Mouse (Mus musculus) right cerebral cortex, adult 2 months (tissue): Measurements from ENCODE around the gene Jmjd1c.

Experiments
- DNase-seq, 2 experiments: peaks; one replicate each; pipeline ENCODE4 v3.0.0; 2021 to 2022; ENCODE audit warnings: low spot score in 2 of 2

Gene Jmjd1c

GRCm38 (mm10) chr10:67192366-67192765 is 96.4 kb downstream of the Jmjd1c start:
- DNase-seq: no peak

- DNase-seq: no peak
Observed at GRCm38 (mm10) chr10:67193003-67193652, 97.2 kb downstream of the Jmjd1c start.

DNA sequence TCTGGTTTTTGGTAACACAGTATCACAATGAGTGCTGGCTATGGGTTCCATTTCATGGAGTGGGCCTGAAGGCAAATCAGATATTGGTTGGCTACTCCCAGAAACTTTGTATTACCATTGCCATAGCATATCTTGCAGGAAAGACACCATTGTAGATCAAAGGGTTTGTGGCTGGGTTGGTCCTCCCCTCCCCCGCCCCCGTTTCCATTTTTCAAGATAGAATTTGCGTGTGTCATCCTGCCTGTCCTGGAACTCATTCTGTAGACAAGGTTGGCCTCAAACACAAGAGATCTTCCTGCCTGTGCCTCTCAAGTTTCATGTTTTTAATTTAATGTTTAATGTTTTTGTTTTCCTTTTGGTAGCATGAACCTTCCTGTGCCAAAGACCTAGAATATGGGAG is 98.1 kb downstream of the Jmjd1c start:
- DNase-seq: no peak

- no peak for DNase-seq
Observed at GRCm38 (mm10) chr10:67195671-67196070, 99.7 kb downstream of the Jmjd1c start.

- no peak for DNase-seq
Observed at GRCm38 (mm10) chr10:67197186-67197585, 101.3 kb downstream of the Jmjd1c start.

DNA sequence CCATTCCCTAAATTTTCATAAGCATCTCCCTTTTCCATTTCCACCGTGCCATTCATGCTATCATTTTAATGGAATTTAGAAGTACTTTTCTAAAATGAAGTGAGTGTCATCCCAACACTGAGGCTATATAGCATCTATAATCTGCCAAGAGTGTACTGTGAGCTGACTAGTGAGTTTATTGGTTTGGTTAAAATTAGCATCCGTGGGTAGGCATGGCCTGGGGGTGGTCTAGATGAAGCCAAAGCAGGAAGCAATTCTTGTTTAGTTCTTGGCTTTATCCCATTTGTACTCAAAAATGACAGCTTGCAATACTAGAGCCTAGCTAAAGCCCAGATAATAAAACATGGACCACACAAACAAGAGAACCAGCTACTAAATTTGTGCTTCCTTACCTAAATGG is 101.9 kb downstream of the Jmjd1c start:
- no peak for DNase-seq

DNA sequence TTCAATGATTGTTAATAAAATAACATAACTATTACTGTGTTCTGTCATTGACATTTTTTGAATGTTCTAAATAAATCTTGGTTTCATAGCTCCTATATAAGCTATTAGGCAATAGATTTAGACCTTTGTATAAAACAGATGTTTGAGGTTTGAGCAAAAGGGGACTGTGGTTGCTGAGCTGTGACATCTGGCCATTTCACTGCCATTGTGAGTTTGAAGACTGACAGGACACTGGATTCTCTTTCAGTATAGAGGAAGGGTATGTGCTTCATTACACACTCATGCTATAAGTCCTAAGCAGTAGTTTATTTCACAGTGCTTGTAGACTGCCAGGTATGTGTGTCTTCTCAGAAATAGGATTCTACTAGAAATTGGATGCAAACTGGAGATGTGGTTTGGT is 105.8 kb downstream of the Jmjd1c start:
- no peak for DNase-seq

DNA sequence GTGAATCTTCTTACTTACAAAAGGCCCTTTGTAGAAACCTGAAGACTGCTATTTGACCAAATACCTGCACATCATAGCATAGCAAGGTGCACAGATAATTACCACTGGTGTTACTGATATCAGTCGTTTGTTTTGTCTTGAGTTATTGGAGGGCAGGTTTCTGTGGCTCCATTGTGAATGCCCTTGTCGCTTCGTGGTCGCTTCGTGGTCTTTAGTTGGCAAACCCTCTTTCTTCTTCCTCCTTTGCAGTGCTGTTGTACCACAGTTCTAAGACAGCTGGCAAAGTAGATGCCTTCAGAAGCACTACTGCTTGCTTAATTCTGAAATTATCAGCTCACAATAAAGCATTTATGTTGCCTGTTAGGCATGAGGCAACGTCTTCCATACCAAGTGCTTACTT is 106.5 kb downstream of the Jmjd1c start:
- DNase-seq: no peak

- DNase-seq: no peak
Observed at GRCm38 (mm10) chr10:67204652-67205407, 108.9 kb downstream of the Jmjd1c start.

DNA sequence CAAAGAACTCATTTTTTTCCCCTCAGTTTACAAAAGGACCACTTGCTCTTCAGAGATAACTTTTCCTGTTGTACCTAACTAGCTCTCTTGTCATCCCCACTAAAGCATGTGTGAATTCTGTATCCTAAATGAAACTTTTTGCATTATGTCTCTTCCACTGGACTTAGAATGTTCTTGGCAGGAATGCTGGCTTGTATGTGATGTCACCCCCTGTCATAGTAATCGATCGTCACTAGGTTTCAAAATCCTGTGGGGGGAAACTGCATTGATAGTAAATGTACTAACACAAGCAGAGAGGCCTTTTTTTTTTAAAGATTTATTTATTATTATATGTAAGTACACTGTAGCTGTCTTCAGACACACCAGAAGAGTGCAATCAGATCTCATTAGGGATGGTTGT is 112.0 kb downstream of the Jmjd1c start:
- DNase-seq: no peak

DNA sequence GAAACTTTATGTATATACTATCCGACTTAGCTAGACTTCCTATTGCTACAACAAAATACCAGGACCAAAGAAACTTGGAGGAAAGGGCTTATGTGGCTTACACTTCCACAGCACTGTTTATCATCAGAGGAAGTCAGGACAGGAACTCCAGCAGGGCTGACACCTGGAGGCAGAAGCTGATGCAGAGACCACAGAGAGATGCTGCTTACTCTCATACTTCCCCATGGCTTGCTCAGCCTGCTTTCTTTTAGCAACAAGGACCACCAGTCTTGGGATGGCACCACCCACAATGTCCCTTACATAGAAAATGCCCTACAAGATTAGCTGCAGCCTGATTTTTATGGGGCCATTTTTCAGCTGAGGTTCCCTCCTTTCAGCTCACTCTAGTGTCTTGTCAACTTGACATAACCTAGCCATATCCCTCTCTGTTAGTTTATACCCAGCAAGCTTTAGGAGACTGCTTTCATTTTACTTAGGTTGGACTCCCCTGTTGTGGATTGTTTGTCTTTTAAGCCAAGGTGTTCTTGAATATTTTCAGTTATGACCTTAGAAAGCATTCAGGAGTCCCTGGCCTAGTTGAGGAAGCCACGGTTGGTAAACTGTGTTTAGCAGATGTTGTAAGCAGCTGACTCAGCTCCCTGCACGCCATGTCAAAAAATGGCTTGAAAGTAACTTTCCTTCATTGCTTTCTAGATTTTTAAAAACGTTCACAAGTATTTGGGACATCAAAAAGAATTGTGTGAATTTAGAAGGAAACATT is 114.2 kb downstream of the Jmjd1c start:
- no peak for DNase-seq

DNA sequence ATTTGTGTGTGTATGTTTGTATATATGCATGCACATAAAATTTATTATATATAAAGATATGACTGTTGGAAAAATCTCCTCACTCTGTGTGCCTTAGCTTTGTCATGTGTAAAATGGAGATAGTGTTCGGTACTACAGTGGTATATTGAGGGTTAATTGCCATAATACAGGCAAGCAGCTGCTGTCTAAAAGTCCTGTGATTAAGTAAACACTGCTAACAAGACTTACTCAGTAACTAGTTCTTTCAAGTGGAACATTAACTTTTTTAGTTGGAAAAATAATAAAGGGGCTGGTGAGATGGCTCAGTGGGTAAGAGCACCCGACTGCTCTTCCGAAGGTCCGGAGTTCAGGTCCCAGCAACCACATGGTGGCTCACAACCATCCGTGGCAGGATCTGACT is 116.1 kb downstream of the Jmjd1c start:
- DNase-seq: no peak

DNA sequence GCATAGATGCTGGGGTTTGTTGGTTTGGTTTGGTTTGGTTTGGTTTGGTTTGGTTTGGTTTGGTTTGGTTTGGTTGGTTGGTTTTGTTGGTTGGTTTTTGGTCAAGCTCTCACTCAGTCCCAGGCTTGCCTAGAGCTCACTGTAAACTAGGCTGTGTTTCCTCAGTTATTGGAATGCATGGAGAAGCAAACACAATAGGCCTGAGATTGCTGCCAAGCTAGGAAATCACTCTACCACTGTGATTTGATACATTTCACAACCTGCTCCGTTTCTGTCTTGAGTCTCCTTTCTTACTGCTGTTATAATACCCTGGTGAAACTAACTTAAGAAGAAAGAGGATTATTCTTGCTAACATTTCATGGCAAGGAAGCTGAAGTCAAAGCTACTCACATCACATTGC is 117.8 kb downstream of the Jmjd1c start:
- no peak for DNase-seq

DNA sequence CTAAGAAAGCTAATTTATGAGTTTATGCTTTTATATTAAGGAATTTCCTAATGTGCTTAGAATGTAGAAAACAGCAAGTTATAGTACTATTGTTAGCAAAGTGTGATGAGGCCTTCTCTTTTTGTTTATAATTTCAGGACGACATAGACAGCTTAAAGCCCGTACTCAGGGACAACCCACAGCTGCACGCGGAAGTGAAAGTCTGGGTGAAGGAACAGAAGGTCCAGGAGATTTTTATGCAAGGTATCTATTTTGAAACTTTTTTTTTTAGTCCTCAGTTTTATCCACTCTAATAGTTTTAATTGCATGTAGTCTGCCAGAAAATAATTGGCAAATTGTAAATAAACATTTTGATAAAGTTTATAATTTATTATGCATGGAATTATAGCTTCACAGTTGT is 119.2 kb downstream of the Jmjd1c start:
- DNase-seq: no peak

DNA sequence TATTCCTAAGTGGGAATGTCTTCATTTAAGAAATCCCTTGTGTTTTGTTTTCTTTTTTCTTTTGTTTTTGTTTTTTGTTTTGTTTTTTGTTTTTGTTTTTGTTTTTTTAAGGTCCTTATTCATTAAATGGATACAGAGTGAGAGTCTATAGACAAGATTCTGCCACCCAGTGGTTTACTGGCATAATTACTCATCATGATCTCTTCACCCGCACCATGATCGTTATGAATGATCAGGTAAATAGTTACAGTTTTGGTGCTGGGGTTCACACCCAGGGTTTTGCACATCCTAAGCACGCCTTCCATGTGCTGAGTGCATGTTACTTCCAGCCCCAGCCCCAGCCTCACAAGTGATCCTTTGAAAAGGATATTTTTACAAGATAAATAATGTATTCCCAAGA is 120.9 kb downstream of the Jmjd1c start:
- DNase-seq: no peak

DNA sequence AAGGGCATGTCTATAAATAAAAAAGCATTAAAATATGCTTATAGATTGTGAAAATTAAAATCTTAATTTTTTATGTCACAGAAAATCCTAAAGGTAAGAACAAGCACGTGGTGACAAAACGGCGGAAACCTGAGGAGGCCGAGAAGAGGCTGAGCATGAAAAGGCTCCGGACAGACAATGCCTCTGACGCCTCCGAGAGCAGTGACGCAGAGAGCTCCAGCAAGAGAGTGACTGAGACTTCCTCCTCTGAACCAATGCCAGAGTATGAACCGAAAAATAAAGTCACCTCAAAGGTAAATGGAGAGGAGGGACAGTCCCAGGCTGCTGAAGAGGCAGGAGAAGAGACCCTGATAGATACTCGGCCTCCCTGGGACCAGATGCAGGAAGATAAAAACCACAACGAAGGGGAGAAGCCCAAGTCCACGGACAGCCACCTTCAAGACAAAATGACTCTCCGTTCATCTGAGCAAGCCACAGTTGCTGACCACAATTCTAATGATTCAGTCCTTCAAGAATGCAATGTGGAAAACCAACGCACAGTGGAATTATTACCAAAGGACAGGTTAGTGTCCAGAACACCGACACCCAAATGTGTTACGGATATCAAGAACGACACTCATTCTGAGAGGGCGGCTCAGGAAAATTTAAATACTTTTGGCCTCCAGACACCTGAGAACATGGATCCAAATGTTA is 123.1 kb downstream of the Jmjd1c start:
- no peak for DNase-seq

GRCm38 (mm10) chr10:67220251-67220650 is 124.3 kb downstream of the Jmjd1c start:
- DNase-seq: no peak

GRCm38 (mm10) chr10:67221284-67221683 is 125.4 kb downstream of the Jmjd1c start:
- no peak for DNase-seq

DNA sequence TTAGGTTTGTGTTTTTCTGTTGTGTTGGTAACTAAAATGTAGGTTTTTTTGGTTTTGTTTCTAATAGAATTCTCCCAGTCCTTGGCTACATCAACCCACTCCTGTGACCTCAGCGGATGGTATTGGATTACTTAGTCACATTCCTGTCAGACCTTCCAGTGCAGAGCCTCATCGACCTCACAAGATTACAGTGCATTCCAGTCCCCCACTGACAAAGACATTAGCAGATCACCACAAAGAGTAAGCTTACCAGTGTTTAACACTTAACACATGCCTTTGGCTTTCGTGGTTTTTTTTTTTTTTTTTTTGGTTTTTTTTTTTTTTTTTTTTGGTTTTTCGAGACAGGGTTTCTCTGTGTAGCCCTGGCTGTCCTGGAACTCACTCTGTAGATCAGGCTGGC is 128.0 kb downstream of the Jmjd1c start:
- no peak for DNase-seq

DNA sequence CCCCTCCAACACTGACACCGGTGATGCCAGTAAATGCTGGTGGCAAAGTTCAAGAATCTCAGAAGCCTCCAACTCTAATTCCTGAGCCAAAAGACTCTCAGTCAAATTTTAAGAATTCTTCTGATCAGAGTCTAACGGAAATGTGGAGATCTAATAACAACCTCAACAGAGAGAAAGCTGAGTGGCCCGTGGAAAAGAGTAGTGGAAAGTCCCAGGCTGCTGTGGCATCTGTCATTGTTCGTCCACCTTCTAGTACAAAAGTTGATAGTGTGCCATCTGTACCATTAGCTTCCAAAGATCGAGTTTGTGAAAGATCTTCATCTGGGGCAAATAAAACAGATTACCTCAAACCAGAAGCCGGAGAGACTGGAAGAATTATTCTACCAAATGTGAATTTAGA is 129.6 kb downstream of the Jmjd1c start:
- no peak for DNase-seq

DNA sequence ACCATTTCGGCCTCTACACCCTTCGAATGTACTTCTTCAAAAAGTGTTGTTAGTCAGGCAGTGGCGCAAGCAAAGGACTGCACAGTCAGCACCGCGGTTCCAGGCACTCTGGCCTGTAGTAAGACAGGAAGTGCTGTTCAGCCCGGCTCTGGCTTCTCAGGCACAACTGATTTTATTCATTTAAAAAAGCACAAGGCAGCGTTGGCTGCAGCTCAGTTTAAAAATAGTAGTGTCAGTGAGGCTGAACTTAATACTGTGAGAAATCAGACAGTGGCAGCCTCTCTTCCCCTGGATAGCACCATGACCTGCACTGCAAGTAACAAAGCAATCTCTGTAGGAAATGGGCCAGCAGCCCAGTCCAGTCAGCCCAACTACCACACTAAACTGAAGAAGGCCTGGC is 130.2 kb downstream of the Jmjd1c start:
- DNase-seq: peak; percentile 34 to 56

DNA sequence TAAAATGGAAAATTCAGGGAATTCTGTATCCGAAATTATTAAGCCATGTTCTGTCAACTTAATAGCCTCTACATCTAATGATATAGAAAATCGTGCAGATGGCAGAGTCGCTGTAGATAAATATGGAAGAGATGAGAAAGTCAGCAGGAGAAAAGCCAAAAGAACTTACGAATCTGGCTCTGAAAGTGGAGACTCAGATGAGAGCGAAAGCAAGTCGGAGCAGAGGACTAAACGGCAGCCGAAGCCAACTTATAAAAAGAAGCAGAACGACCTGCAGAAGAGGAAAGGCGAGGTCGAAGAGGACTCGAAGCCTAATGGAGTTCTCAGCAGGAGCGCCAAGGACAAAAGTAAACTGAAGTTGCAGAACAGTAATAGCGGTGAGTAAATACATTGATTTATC is 130.6 kb downstream of the Jmjd1c start:
- DNase-seq: no peak
